Mouse (Mus musculus): ENCODE results near the gene Olfr1294.

The Olfr1294 gene
- long read RNA-seq, experiment 1: 0 reads
- long read RNA-seq, experiment 2: 0 reads

- intact Hi-C loops (cut with DNase I): no loop called here
These were observed at the start of gene Olfr1294 for GRCm38 (mm10) chr2:111540191-111540590. Gene Olfr1294 (minus strand): TSS chr2:111540291.

GRCm38 (mm10) chr2:111569581-111569980 is 29.5 kb upstream of the Olfr1294 start, which contains the start of gene Olfr1295:
Gene Olfr1295 (minus strand): TSS chr2:111569681.
- intact Hi-C loops (cut with DNase I): no loop called here

GRCm38 (mm10) chr2:111524903-111525302 is 15.2 kb downstream of the Olfr1294 start, which contains the start of gene Olfr1293-ps:
Gene Olfr1293-ps (plus strand): TSS chr2:111525203.
- intact Hi-C loops (cut with DNase I): no loop called here

GRCm38 (mm10) chr2:111517451-111517850 is 22.6 kb downstream of the Olfr1294 start:
- intact Hi-C loops (cut with DNase I): no loop called here

DNA sequence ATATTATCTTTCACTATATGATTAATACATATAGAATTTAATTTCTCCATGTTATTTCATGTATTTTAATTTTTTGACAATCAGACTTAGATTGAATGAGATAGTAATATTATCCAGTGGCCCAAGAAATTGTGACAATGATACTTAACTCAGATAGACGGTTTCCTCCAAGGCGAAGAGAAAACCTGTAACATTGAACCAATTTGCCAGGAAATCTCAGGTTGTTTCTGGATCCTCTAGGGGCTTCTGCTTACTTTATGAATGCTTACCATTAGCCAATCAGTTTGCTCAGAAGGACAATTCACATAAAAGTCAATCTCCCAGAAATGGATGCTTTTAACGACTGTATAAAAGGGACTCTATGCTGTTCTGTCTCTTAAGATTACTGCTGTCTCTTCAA is 43.2 kb downstream of the Olfr1294 start, which contains the start of gene Olfr1291-ps1:
Gene Olfr1291-ps1, plus strand, starts transcription at position 301 of the 400 bp plus-strand sequence.
- intact Hi-C loops (cut with DNase I): no loop called here

DNA sequence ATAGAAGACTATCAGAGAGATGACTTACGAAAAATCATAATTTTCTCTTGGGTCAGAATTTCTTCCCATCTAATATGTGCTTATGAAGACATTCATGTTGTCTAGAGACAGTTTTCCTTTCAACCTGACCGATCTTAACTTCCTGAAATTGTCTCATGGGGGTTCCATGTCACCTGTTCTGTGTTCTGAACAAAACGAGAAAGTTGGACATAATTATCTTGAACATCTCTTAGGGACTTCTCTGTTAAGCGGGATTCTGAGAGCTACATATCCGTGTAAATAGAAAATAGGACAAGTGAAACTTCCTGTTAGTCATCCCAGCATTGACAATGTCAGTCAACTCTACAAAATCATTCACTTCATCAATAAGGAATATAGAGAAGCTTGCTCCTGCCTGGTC is 46.4 kb downstream of the Olfr1294 start, which contains the start of gene Olfr1290:
Gene Olfr1290, minus strand, starts transcription at position 101 of the 400 bp plus-strand sequence.
- intact Hi-C loops (cut with DNase I): no loop called here

Measured in adrenal gland (tissue).